Comparison of ENCODE assay signal across 7 mouse cellular contexts in genomic region chr12:99883000-99883712, GRCm38 (mm10). TPM values are rescaled to one million over a fixed set of nuclear protein-coding genes. Genes with fewer than 3 reads are reported as not detected.
A peak's percentile ranks its signal among the peaks of the same experiment; 100 is the strongest.
DNase-seq lines count a peak whose midpoint lies in the region; ATAC-seq lines count a peak whose summit lies in the region.

No protein-coding gene starts in this region.

- peak; percentile 92 for ATAC-seq in intestine, embryonic 16.5 days
- ATAC-seq in midbrain, embryonic 11.5 days (ENCODE audit: low FRiP score), result peak; percentile 93

- no peaks in the 10 kb centered on the region for H3K36me3 ChIP-seq in intestine, embryonic 16.5 days (ENCODE audit: control insufficient read depth, insufficient read depth, low read length)
- no peaks in the 10 kb centered on the region for H3K36me3 ChIP-seq in midbrain, embryonic 11.5 days (ENCODE audit: control insufficient read depth, insufficient read depth, low read length)

- peaks cover 13% of the 10 kb centered on the region for H3K4me1 ChIP-seq in intestine, embryonic 16.5 days (ENCODE audit: control insufficient read depth, insufficient read depth, low read length)
- peaks cover 11% of the 10 kb centered on the region for H3K4me1 ChIP-seq in midbrain, embryonic 11.5 days (ENCODE audit: control insufficient read depth, insufficient read depth, low read length)

- peak overlapping the region; percentile 91 for H3K4me2 ChIP-seq in intestine, embryonic 16.5 days (ENCODE audit: low read depth, low read length)
- peak overlapping the region; percentile 91 for H3K4me2 ChIP-seq in midbrain, embryonic 11.5 days

- intact Hi-C loops in gastrocnemius, postnatal 36 days (cut with DNase I), result no loop called here
- intact Hi-C loops in left cerebral cortex, postnatal 36 days (cut with DNase I), result no loop called here

- under 1% methylated on average over 38 of the region's 38 CpGs for WGBS in intestine, embryonic 16.5 days
- under 1% methylated on average over 38 of the region's 38 CpGs for WGBS in midbrain, embryonic 11.5 days

- peak overlapping the region; percentile 87 for H3K9ac ChIP-seq in intestine, embryonic 16.5 days (ENCODE audit: low read depth, low read length)
- peak overlapping the region; percentile 95 for H3K9ac ChIP-seq in midbrain, embryonic 11.5 days (ENCODE audit: low read length)

- peak overlapping the region; percentile 84; the same call in 1 of the 2 replicates for H3K27ac ChIP-seq in intestine, embryonic 16.5 days (ENCODE audit: low read length)
- H3K27ac ChIP-seq in midbrain, embryonic 11.5 days (ENCODE audit: low read depth, low read length), result no peak overlapping the region

- no peaks in the 10 kb centered on the region for H3K9me3 ChIP-seq in intestine, embryonic 16.5 days (ENCODE audit: control insufficient read depth, low read length)
- H3K9me3 ChIP-seq in midbrain, embryonic 11.5 days (ENCODE audit: control insufficient read depth, low read length), result no peaks in the 10 kb centered on the region

- no peaks in the 10 kb centered on the region for H3K27me3 ChIP-seq in intestine, embryonic 16.5 days (replicated peaks; ENCODE audit: control insufficient read depth, insufficient read depth, low read length)
- H3K27me3 ChIP-seq in midbrain, embryonic 11.5 days (ENCODE audit: control insufficient read depth, insufficient read depth, low read length), result no peaks in the 10 kb centered on the region

- DNase-seq in adrenal gland, adult 2 months, result peak; percentile 91
- peak; percentile 91 for DNase-seq in embryo, embryonic 11.5 days (ENCODE audit: low read depth, low spot score)
- DNase-seq in gastrocnemius, postnatal 36 days, result peak; percentile 73 to 84
- peak; percentile 80 to 83 for DNase-seq in left cerebral cortex, postnatal 36 days (ENCODE audit: low spot score in 2 of 2)
- DNase-seq in midbrain, embryonic 11.5 days (ENCODE audit: low spot score, missing footprints), result peak; percentile 99
- peak; percentile 84 for DNase-seq in skeletal muscle tissue, adult 2 months (ENCODE audit: low read depth, low spot score)

- H3K4me3 ChIP-seq in intestine, embryonic 16.5 days (ENCODE audit: low read length), result peak overlapping the region; percentile 76
- H3K4me3 ChIP-seq in midbrain, embryonic 11.5 days (ENCODE audit: low read depth, low read length), result peak overlapping the region; percentile 81

RNA-seq across cellular contexts. Expression of gene Efcab11, which starts 1.1 kb away (rescaled TPM):
- 1 to 10 TPM in 1 of 2 experiments, under 1 TPM in 1; 0.86 to 1.3 TPM for total RNA-seq in adrenal gland, adult 2 months (2021)
- polyA plus RNA-seq in adrenal gland, adult 2 months (2012; rRNA removed), result 0.06 and 0.17 TPM in 2 replicates
- total RNA-seq in gastrocnemius, postnatal 36 days (2021), result not detected
- 7.9 and 9.7 TPM in 2 replicates for polyA plus RNA-seq in intestine, embryonic 16.5 days (2015; fragmentation: Nextera tagmentation; extraction: Ambion mirVana)
- total RNA-seq in left cerebral cortex, postnatal 36 days (2021), result under 1 TPM; 0.32 to 0.41 TPM
- polyA plus RNA-seq in midbrain, embryonic 11.5 days (2014; fragmentation: Nextera tagmentation; extraction: Ambion mirVana), result 23.8 and 24.6 TPM in 2 replicates

RNA-seq across cellular contexts. Expression of gene Tdp1, which starts 1.2 kb away (rescaled TPM):
- 10 to 100 TPM; 13.1 to 16.7 TPM for total RNA-seq in adrenal gland, adult 2 months (2021)
- 4.8 and 5.1 TPM in 2 replicates for polyA plus RNA-seq in adrenal gland, adult 2 months (2012; rRNA removed)
- 1 to 10 TPM; 2.9 to 4.0 TPM for total RNA-seq in gastrocnemius, postnatal 36 days (2021)
- 39.0 and 43.9 TPM in 2 replicates for polyA plus RNA-seq in intestine, embryonic 16.5 days (2015; fragmentation: Nextera tagmentation; extraction: Ambion mirVana)
- 10 to 100 TPM; 19.5 to 29.9 TPM for total RNA-seq in left cerebral cortex, postnatal 36 days (2021)
- 78.3 and 81.9 TPM in 2 replicates for polyA plus RNA-seq in midbrain, embryonic 11.5 days (2014; fragmentation: Nextera tagmentation; extraction: Ambion mirVana)
